Mouse (Mus musculus): Measurements from ENCODE around the gene Dnajc7. TPM values are rescaled to one million over a fixed set of nuclear protein-coding genes. Genes with fewer than 3 reads are reported as not detected.

Dnajc7 gene
- total and polyA plus RNA-seq, 2 experiments from 2014 or later, result 64.6 to 246 TPM

DNA sequence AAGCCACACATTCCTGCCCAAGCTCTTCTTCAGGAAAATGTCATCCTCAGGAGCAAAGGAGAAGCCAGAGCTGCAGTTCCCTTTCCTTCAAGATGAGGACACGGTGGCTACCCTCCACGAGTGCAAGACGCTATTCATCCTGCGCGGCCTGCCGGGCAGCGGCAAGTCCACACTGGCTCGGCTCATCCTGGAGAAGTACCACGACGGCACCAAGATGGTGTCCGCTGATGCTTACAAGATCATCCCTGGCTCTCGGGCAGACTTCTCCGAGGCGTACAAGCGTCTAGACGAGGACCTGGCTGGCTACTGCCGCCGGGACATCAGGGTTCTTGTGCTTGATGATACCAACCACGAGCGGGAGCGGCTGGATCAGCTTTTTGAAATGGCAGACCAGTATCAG, 43.7 kb downstream of the Dnajc7 start:
- peak overlapping the region; percentile 81 for H3K4me2 ChIP-seq (ENCODE audit: low read depth, low read length)
- TF ChIP-seq CTCF (IDR thresholded peaks at IDR 0.05; ENCODE audit: low read depth), result no peak
- peaks cover 28% of the 10 kb centered on the region; the same call in 1 of the 2 replicates for H3K36me3 ChIP-seq (ENCODE audit: insufficient read depth, low read length)
- 0 out of 2 replicates have a peak overlapping the region, but pooled peaks have one; percentile 62 for H3K4me3 ChIP-seq (ENCODE audit: low read length)
- no peaks in the 10 kb centered on the region for H3K27me3 ChIP-seq (ENCODE audit: insufficient read depth, low read length)
- H3K27ac ChIP-seq, result peak overlapping the region; percentile 69; the same call in 1 of the 2 replicates
- H3K4me1 ChIP-seq (ENCODE audit: insufficient read depth, low read length), result peaks cover 10% of the 10 kb centered on the region; the same call in 1 of the 2 replicates
- 71% methylated on average over 21 of the region's 21 CpGs for WGBS
- H3K9me3 ChIP-seq (ENCODE audit: low read length), result no peaks in the 10 kb centered on the region
- ATAC-seq (no peak), DNase-seq (ENCODE audit: low spot score) (no peak)
- no peak overlapping the region; the same call in 1 of the 2 replicates for H3K9ac ChIP-seq (replicated peaks; ENCODE audit: low read length)

DNA sequence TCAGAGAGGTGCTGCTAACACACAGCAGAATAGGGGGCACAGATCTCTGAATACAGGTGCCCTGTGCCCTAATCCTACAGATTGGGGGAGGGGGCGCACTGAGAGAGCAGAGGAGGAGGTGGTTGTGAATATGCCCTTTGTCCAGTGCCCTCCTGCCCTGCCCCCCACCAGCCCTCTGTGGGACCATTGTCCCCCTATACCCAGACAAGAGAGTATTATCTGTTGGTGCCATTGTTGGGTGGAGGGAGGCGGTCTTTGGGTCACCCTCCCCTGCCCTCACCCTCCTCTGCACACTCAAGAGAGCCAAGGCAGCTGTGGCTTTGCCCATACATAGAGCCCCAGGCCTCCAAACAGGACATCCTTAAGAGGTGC, 44.5 kb downstream of the Dnajc7 start:
- DNase-seq (ENCODE audit: low spot score), result no peak
- H3K9me3 ChIP-seq (ENCODE audit: low read length), result no peaks in the 10 kb centered on the region
- TF ChIP-seq CTCF (IDR thresholded peaks at IDR 0.05; ENCODE audit: low read depth), result no peak; the same call in 1 of the 2 replicates
- ATAC-seq, result peak; percentile 30
- peak overlapping the region; percentile 62 for H3K4me3 ChIP-seq (ENCODE audit: low read length)
- H3K4me1 ChIP-seq (ENCODE audit: insufficient read depth, low read length), result peaks cover 15% of the 10 kb centered on the region; the same call in 1 of the 2 replicates
- peak overlapping the region; percentile 69 for H3K27ac ChIP-seq
- WGBS, result 31% methylated on average over 2 of the region's 2 CpGs
- H3K9ac ChIP-seq (replicated peaks; ENCODE audit: low read length), result peak overlapping the region; percentile 55
- H3K27me3 ChIP-seq (ENCODE audit: insufficient read depth, low read length), result no peaks in the 10 kb centered on the region
- H3K36me3 ChIP-seq (ENCODE audit: insufficient read depth, low read length), result peaks cover 20% of the 10 kb centered on the region; the same call in 1 of the 2 replicates
- peak overlapping the region; percentile 81 for H3K4me2 ChIP-seq (ENCODE audit: low read depth, low read length)

GRCm38 (mm10) chr11:100574708-100575483, 45.1 kb downstream of the Dnajc7 start, which contains the start of gene Cnp:
Gene Cnp (plus strand): TSS chr11:100574904.
- H3K4me1 ChIP-seq (ENCODE audit: insufficient read depth, low read length), result peaks cover 15% of the 10 kb centered on the region; the same call in 1 of the 2 replicates
- H3K9me3 ChIP-seq (ENCODE audit: low read length), result no peaks in the 10 kb centered on the region
- H3K4me2 ChIP-seq (ENCODE audit: low read depth, low read length), result peak within 1 kb of the TSS; percentile 81
- peak within 1 kb of the TSS; percentile 62 for H3K4me3 ChIP-seq (ENCODE audit: low read length)
- peak within 1 kb of the TSS; percentile 69 for H3K27ac ChIP-seq
- 2% methylated on average over 47 of the region's 47 CpGs for WGBS
- peak; percentile 33; the same call in 1 of the 2 replicates for TF ChIP-seq CTCF (IDR thresholded peaks at IDR 0.05; ENCODE audit: low read depth)
- H3K36me3 ChIP-seq (ENCODE audit: insufficient read depth, low read length), result peaks cover 16% of the 10 kb centered on the region; the same call in 1 of the 2 replicates
- H3K27me3 ChIP-seq (ENCODE audit: insufficient read depth, low read length), result no peaks in the 10 kb centered on the region
- H3K9ac ChIP-seq (replicated peaks; ENCODE audit: low read length), result peak within 1 kb of the TSS; percentile 55
- DNase-seq (ENCODE audit: low spot score) (peak; percentile 82), ATAC-seq (peak; percentile 65)

DNA sequence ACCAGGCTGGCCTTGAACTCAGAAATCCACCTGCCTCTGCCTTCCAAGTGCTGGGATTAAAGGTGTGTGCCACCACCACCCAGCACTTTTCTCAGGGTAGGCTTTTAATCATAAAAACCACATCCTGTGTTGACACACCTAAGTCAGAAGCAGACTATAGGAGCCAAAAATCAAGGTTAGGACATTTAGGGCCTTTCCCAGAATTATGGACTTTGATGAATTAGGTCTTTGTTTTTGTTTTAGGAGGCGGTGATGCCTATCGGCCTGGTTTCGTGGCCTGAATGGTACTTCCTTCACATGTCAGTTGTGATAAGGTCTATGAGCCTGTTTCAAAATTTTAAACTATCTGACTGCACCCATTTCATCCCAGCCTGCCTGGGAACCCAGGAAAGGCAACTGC, 45.8 kb downstream of the Dnajc7 start:
- peaks cover 15% of the 10 kb centered on the region; the same call in 1 of the 2 replicates for H3K4me1 ChIP-seq (ENCODE audit: insufficient read depth, low read length)
- H3K9me3 ChIP-seq (ENCODE audit: low read length), result no peaks in the 10 kb centered on the region
- peak overlapping the region; percentile 62; the same call in 1 of the 2 replicates for H3K4me3 ChIP-seq (ENCODE audit: low read length)
- no peak for TF ChIP-seq CTCF (IDR thresholded peaks at IDR 0.05; ENCODE audit: low read depth)
- ATAC-seq, result no peak
- peak overlapping the region; percentile 69; the same call in 1 of the 2 replicates for H3K27ac ChIP-seq
- peaks cover 9% of the 10 kb centered on the region; the same call in 1 of the 2 replicates for H3K36me3 ChIP-seq (ENCODE audit: insufficient read depth, low read length)
- no peak for DNase-seq (ENCODE audit: low spot score)
- WGBS, result 95% methylated on average over 3 of the region's 3 CpGs
- H3K27me3 ChIP-seq (ENCODE audit: insufficient read depth, low read length), result no peaks in the 10 kb centered on the region
- peak overlapping the region; percentile 81; the same call in 1 of the 2 replicates for H3K4me2 ChIP-seq (ENCODE audit: low read depth, low read length)
- no peak overlapping the region for H3K9ac ChIP-seq (replicated peaks; ENCODE audit: low read length)

DNA sequence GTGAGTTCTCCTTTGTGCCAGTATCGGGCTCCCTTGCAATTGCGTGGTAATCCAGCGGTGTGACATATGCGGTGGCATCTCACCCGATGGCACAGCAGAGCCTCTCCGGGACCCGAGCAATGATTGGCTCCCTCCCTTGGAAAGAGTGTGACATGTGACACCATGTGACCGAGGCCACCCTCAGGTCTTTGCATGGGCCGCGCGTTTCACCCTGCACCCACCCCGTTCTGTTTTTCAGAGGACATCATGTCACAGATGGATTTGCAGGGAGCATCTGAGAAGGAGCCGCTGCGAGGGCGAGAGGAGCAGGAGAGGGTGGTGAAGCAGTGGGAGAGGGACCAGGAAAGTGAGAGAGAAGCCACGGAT, 48.8 kb downstream of the Dnajc7 start:
- H3K36me3 ChIP-seq (ENCODE audit: insufficient read depth, low read length), result no peaks in the 10 kb centered on the region

GRCm38 (mm10) chr11:100570430-100571201, 49.4 kb downstream of the Dnajc7 start:
- H3K27me3 ChIP-seq (ENCODE audit: insufficient read depth, low read length), result no peaks in the 10 kb centered on the region
- ATAC-seq, result peak; percentile 61
- 7% methylated on average over 8 of the region's 8 CpGs for WGBS

More for the DNA sequence above, 48.8 kb downstream of the Dnajc7 start:
- no peak overlapping the region for H3K27ac ChIP-seq
- peak overlapping the region; percentile 49 for H3K4me2 ChIP-seq (ENCODE audit: low read depth, low read length)
- H3K9me3 ChIP-seq (ENCODE audit: low read length), result no peaks in the 10 kb centered on the region
- peak; percentile 40 for DNase-seq (ENCODE audit: low spot score)
- ATAC-seq, result peak; percentile 43; the same call in 1 of the 2 replicates
- H3K4me1 ChIP-seq (ENCODE audit: insufficient read depth, low read length), result peaks cover 14% of the 10 kb centered on the region; the same call in 1 of the 2 replicates
- no peak for TF ChIP-seq CTCF (IDR thresholded peaks at IDR 0.05; ENCODE audit: low read depth)
- H3K9ac ChIP-seq (replicated peaks; ENCODE audit: low read length), result peak overlapping the region; percentile 24; the same call in 1 of the 2 replicates
- no peaks in the 10 kb centered on the region for H3K27me3 ChIP-seq (ENCODE audit: insufficient read depth, low read length)
- 7% methylated on average over 16 of the region's 16 CpGs for WGBS
- peak overlapping the region; percentile 18 for H3K4me3 ChIP-seq (ENCODE audit: low read length)

More at GRCm38 (mm10) chr11:100570430-100571201, 49.4 kb downstream of the Dnajc7 start:
- H3K9me3 ChIP-seq (ENCODE audit: low read length), result no peaks in the 10 kb centered on the region
- peak; percentile 92 for TF ChIP-seq CTCF (IDR thresholded peaks at IDR 0.05; ENCODE audit: low read depth)
- peak; percentile 89 for DNase-seq (ENCODE audit: low spot score)
- peak overlapping the region; percentile 24; the same call in 1 of the 2 replicates for H3K9ac ChIP-seq (replicated peaks; ENCODE audit: low read length)
- H3K4me3 ChIP-seq (ENCODE audit: low read length), result peak overlapping the region; percentile 18
- no peaks in the 10 kb centered on the region for H3K36me3 ChIP-seq (ENCODE audit: insufficient read depth, low read length)
- H3K4me1 ChIP-seq (ENCODE audit: insufficient read depth, low read length), result 0 out of 2 replicates have a peak, but pooled peaks cover 8% of the 10 kb centered on the region
- peak overlapping the region; percentile 49 for H3K4me2 ChIP-seq (ENCODE audit: low read depth, low read length)
- H3K27ac ChIP-seq, result no peak overlapping the region

Data from hindbrain, postnatal 0 days (tissue).